8 mouse cellular contexts compared by ENCODE assay signal in genomic region chr1:36588476-36589450, GRCm38 (mm10). TPM values are rescaled to one million over a fixed set of nuclear protein-coding genes. Genes with fewer than 3 reads are reported as not detected.
DNase-seq lines count a peak whose midpoint lies in the region; ATAC-seq lines count a peak whose summit lies in the region.

No protein-coding gene starts in this region.

- H3K27ac ChIP-seq in forebrain, embryonic 12.5 days = no peak overlapping the region
- H3K27ac ChIP-seq in forebrain, embryonic 13.5 days = no peak overlapping the region
- peak overlapping the region; percentile 76 for H3K27ac ChIP-seq in heart, embryonic 13.5 days (replicated peaks)
- peak overlapping the region; percentile 70 for H3K27ac ChIP-seq in stomach, embryonic 16.5 days (ENCODE audit: low read length)

- H3K9ac ChIP-seq in forebrain, embryonic 12.5 days = no peak overlapping the region
- no peak overlapping the region for H3K9ac ChIP-seq in forebrain, embryonic 13.5 days
- peak overlapping the region; percentile 63 for H3K9ac ChIP-seq in heart, embryonic 13.5 days
- peak overlapping the region; percentile 24 for H3K9ac ChIP-seq in stomach, embryonic 16.5 days (ENCODE audit: low read length)

- H3K36me3 ChIP-seq in forebrain, embryonic 12.5 days (replicated peaks) = no peaks in the 10 kb centered on the region
- H3K36me3 ChIP-seq in forebrain, embryonic 13.5 days (ENCODE audit: poor library complexity, severe bottlenecking) = no peaks in the 10 kb centered on the region
- no peaks in the 10 kb centered on the region for H3K36me3 ChIP-seq in heart, embryonic 13.5 days
- no peaks in the 10 kb centered on the region for H3K36me3 ChIP-seq in stomach, embryonic 16.5 days (ENCODE audit: control insufficient read depth, insufficient read depth, low read length)

- H3K9me3 ChIP-seq in forebrain, embryonic 12.5 days = no peaks in the 10 kb centered on the region
- H3K9me3 ChIP-seq in forebrain, embryonic 13.5 days (replicated peaks) = no peaks in the 10 kb centered on the region
- H3K9me3 ChIP-seq in heart, embryonic 13.5 days = no peaks in the 10 kb centered on the region
- no peaks in the 10 kb centered on the region for H3K9me3 ChIP-seq in stomach, embryonic 16.5 days (replicated peaks; ENCODE audit: control insufficient read depth, low read length)

- H3K27me3 ChIP-seq in forebrain, embryonic 12.5 days = peaks cover 71% of the 10 kb centered on the region
- peaks cover 61% of the 10 kb centered on the region for H3K27me3 ChIP-seq in forebrain, embryonic 13.5 days
- no peaks in the 10 kb centered on the region for H3K27me3 ChIP-seq in heart, embryonic 13.5 days (replicated peaks)
- no peaks in the 10 kb centered on the region for H3K27me3 ChIP-seq in stomach, embryonic 16.5 days (ENCODE audit: control insufficient read depth, insufficient read depth, low read length)

- peaks cover 11% of the 10 kb centered on the region for H3K4me1 ChIP-seq in forebrain, embryonic 12.5 days
- H3K4me1 ChIP-seq in forebrain, embryonic 13.5 days = no peaks in the 10 kb centered on the region
- peaks cover 71% of the 10 kb centered on the region for H3K4me1 ChIP-seq in heart, embryonic 13.5 days
- H3K4me1 ChIP-seq in stomach, embryonic 16.5 days (ENCODE audit: control insufficient read depth, insufficient read depth, low read length) = peaks cover 41% of the 10 kb centered on the region

- 73% methylated on average over 13 of the region's 13 CpGs for WGBS in forebrain, embryonic 12.5 days
- 69% methylated on average over 13 of the region's 13 CpGs for WGBS in forebrain, embryonic 13.5 days
- 59% methylated on average over 13 of the region's 13 CpGs for WGBS in heart, embryonic 13.5 days
- 44% methylated on average over 13 of the region's 13 CpGs for WGBS in stomach, embryonic 16.5 days

- no peak overlapping the region for H3K4me3 ChIP-seq in forebrain, embryonic 12.5 days (replicated peaks)
- H3K4me3 ChIP-seq in forebrain, embryonic 13.5 days = no peak overlapping the region
- no peak overlapping the region for H3K4me3 ChIP-seq in heart, embryonic 13.5 days
- no peak overlapping the region for H3K4me3 ChIP-seq in stomach, embryonic 16.5 days (replicated peaks; ENCODE audit: low read length)

- peak; percentile 52 for DNase-seq in embryo, embryonic 11.5 days (ENCODE audit: low read depth, low spot score)
- peak; percentile 54 to 71 for DNase-seq in kidney, postnatal 4 days
- DNase-seq in ovary, postnatal 10 days (ENCODE audit: low spot score) = no peak
- DNase-seq in urinary bladder, postnatal 25 days (ENCODE audit: low spot score) = no peak

- no peak overlapping the region for H3K4me2 ChIP-seq in forebrain, embryonic 12.5 days
- no peak overlapping the region for H3K4me2 ChIP-seq in forebrain, embryonic 13.5 days
- H3K4me2 ChIP-seq in heart, embryonic 13.5 days = no peak overlapping the region
- H3K4me2 ChIP-seq in stomach, embryonic 16.5 days (ENCODE audit: low read depth, low read length) = peak overlapping the region; percentile 11; the same call in 1 of the 2 replicates

- ATAC-seq in forebrain, embryonic 12.5 days (ENCODE audit: low FRiP score) = peak; percentile 63
- ATAC-seq in forebrain, embryonic 13.5 days = no peak
- ATAC-seq in heart, embryonic 13.5 days (ENCODE audit: extremely low read depth, insufficient number of reproducible peaks, low FRiP score, low TSS enrichment) = no peak; the same call in 1 of the 2 replicates
- peak; percentile 75 for ATAC-seq in stomach, embryonic 16.5 days (ENCODE audit: insufficient read depth, low FRiP score)

RNA-seq across cellular contexts. Expression of gene Sema4c, which starts 30.6 kb away (rescaled TPM):
- 29.8 and 31.7 TPM in 2 replicates for polyA plus RNA-seq in forebrain, embryonic 12.5 days (2016; fragmentation: Nextera tagmentation; extraction: Ambion mirVana)
- 27.3 and 30.7 TPM in 2 replicates for polyA plus RNA-seq in forebrain, embryonic 13.5 days (2015; fragmentation: Nextera tagmentation; extraction: Ambion mirVana)
- polyA plus RNA-seq in heart, embryonic 13.5 days (2015; fragmentation: Nextera tagmentation; extraction: Ambion mirVana) = 10.0 and 10.2 TPM in 2 replicates
- polyA plus RNA-seq in stomach, embryonic 16.5 days (2015; fragmentation: Nextera tagmentation; extraction: Ambion mirVana) = 10.0 and 10.6 TPM in 2 replicates

RNA-seq across cellular contexts. Expression of gene Ankrd39, which starts 41.5 kb away (rescaled TPM):
- polyA plus RNA-seq in forebrain, embryonic 12.5 days (2016; fragmentation: Nextera tagmentation; extraction: Ambion mirVana) = 16.7 and 17.9 TPM in 2 replicates
- 16.9 and 18.0 TPM in 2 replicates for polyA plus RNA-seq in forebrain, embryonic 13.5 days (2015; fragmentation: Nextera tagmentation; extraction: Ambion mirVana)
- 23.6 and 27.2 TPM in 2 replicates for polyA plus RNA-seq in heart, embryonic 13.5 days (2015; fragmentation: Nextera tagmentation; extraction: Ambion mirVana)
- 26.7 and 30.5 TPM in 2 replicates for polyA plus RNA-seq in stomach, embryonic 16.5 days (2015; fragmentation: Nextera tagmentation; extraction: Ambion mirVana)

RNA-seq across cellular contexts. Expression of gene Gm42417, which starts 49.5 kb away (rescaled TPM):
- 0.50 TPM in 1 of 2 replicates, not detected in the other for polyA plus RNA-seq in forebrain, embryonic 12.5 days (2016; fragmentation: Nextera tagmentation; extraction: Ambion mirVana)
- polyA plus RNA-seq in forebrain, embryonic 13.5 days (2015; fragmentation: Nextera tagmentation; extraction: Ambion mirVana) = 0.30 and 0.44 TPM in 2 replicates
- polyA plus RNA-seq in heart, embryonic 13.5 days (2015; fragmentation: Nextera tagmentation; extraction: Ambion mirVana) = not detected in 2 replicates
- 1.9 TPM in 1 of 2 replicates, not detected in the other for polyA plus RNA-seq in stomach, embryonic 16.5 days (2015; fragmentation: Nextera tagmentation; extraction: Ambion mirVana)

RNA-seq across cellular contexts. Expression of gene Ankrd23, which starts 52.1 kb away (rescaled TPM):
- 14.8 and 15.0 TPM in 2 replicates for polyA plus RNA-seq in forebrain, embryonic 12.5 days (2016; fragmentation: Nextera tagmentation; extraction: Ambion mirVana)
- polyA plus RNA-seq in forebrain, embryonic 13.5 days (2015; fragmentation: Nextera tagmentation; extraction: Ambion mirVana) = 11.3 and 12.3 TPM in 2 replicates
- 17.7 and 20.1 TPM in 2 replicates for polyA plus RNA-seq in heart, embryonic 13.5 days (2015; fragmentation: Nextera tagmentation; extraction: Ambion mirVana)
- 18.0 and 21.7 TPM in 2 replicates for polyA plus RNA-seq in stomach, embryonic 16.5 days (2015; fragmentation: Nextera tagmentation; extraction: Ambion mirVana)

Comparison
In these comparisons a context has a peak if more than half of its experiments do, and no peak if none do; other contexts are left out.
1. ATAC-seq: peak in forebrain, embryonic 12.5 days (single experiment) and stomach, embryonic 16.5 days (single experiment); none in forebrain, embryonic 13.5 days (single experiment) and heart, embryonic 13.5 days (single experiment).
2. H3K27ac ChIP-seq: peak in heart, embryonic 13.5 days (single experiment) and stomach, embryonic 16.5 days (single experiment); none in forebrain, embryonic 12.5 days (single experiment) and forebrain, embryonic 13.5 days (single experiment).
3. H3K9ac ChIP-seq: peak in heart, embryonic 13.5 days (single experiment) and stomach, embryonic 16.5 days (single experiment); none in forebrain, embryonic 12.5 days (single experiment) and forebrain, embryonic 13.5 days (single experiment).
4. DNase-seq: peak in embryo, embryonic 11.5 days (single experiment) and kidney, postnatal 4 days (2 of 2); none in ovary, postnatal 10 days (single experiment) and urinary bladder, postnatal 25 days (single experiment).